In the genomic region with DNA sequence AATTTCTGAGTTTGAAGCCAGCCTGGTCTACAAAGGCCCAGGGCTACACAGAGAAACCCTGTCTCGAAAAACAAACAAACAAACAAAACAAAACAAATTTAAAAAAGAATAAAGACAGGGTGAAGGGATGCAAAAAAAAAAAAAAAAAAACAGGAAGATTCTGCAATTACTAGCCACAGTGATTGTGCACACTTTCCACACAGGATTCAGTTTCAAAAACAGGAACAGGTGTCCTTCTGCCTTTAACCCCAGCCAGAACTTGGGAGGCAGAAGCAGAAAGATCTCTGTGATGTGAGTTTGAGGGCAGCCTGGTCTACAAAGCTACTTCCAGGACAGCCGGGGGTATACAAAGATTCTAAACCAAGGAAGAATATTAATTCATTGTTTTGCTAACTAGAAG, we compare ENCODE assay signal across 1 mouse cellular context.
TF ChIP-seq lines count a peak whose summit lies in the region.

No protein-coding gene starts in this region.

TF ChIP-seq in MEL, 35 proteins besides CTCF, POLR2A, EP300 and RAD21:
- TF ChIP-seq USF1 (IDR thresholded peaks at IDR 0.05; ENCODE audit: low read depth, low read length) (no peak), ZNF384 (IDR thresholded peaks at IDR 0.05; ENCODE audit: low read depth, low read length) (peak; percentile 74)
TF ChIP-seq in MEL: peak in this region for 1.
